Mouse (Mus musculus): ENCODE data around the gene Hsd17b6. TPM values are rescaled to one million over a fixed set of nuclear protein-coding genes. Genes with fewer than 3 reads are reported as not detected.
A peak's percentile ranks its signal among the peaks of the same experiment; 100 is the strongest.

Hsd17b6 gene
- polyA plus RNA-seq, 1 experiment = 1.4 TPM

- no peaks in the 10 kb centered on the region; the same call in 1 of the 2 replicates for H3K4me1 ChIP-seq (ENCODE audit: control insufficient read depth, insufficient read depth, low read length)
- TF ChIP-seq CTCF (IDR thresholded peaks at IDR 0.05; ENCODE audit: control insufficient read depth, insufficient read depth, low read length) (no peak), POLR2A (IDR thresholded peaks at IDR 0.05; ENCODE audit: borderline replicate concordance, control insufficient read depth, low read depth, low read length) (no peak)
- H3K27ac ChIP-seq (ENCODE audit: control insufficient read depth, insufficient read depth, low read depth, low read length, poor library complexity) = no peak overlapping the region
- 64% methylated on average over 4 of the region's 4 CpGs for WGBS
- no peak overlapping the region for H3K4me3 ChIP-seq (replicated peaks; ENCODE audit: control insufficient read depth, low read depth, low read length)
Observed at GRCm38 (mm10) chr10:127949596-127950130, 57.7 kb downstream of the Hsd17b6 start.

- Histone ChIP-seq H3K4me3 (replicated peaks; ENCODE audit: control insufficient read depth, low read depth, low read length) (no peak overlapping the region), H3K27ac (ENCODE audit: control insufficient read depth, insufficient read depth, low read depth, low read length, poor library complexity) (no peak overlapping the region), H3K4me1 (ENCODE audit: control insufficient read depth, insufficient read depth, low read length) (no peaks in the 10 kb centered on the region; the same call in 1 of the 2 replicates)
- TF ChIP-seq POLR2A (IDR thresholded peaks at IDR 0.05; ENCODE audit: borderline replicate concordance, control insufficient read depth, low read depth, low read length) (no peak), CTCF (IDR thresholded peaks at IDR 0.05; ENCODE audit: control insufficient read depth, insufficient read depth, low read length) (peak; percentile 40; the same call in 1 of the 2 replicates)
- WGBS = 18% methylated on average over 5 of the region's 5 CpGs
Observed at GRCm38 (mm10) chr10:127945432-127946064, 61.9 kb downstream of the Hsd17b6 start.

Other genes with a start within 250 kb of the Hsd17b6 start
- gene Rdh1, start 247.9 kb downstream of the Hsd17b6 start, polyA plus RNA-seq (2011; ENCODE audit: insufficient read depth, insufficient read length, low replicate concordance, missing spikeins) = not detected in 2 replicates
- gene Rdh16f1, start 247.8 kb downstream of the Hsd17b6 start, polyA plus RNA-seq (2011; ENCODE audit: insufficient read depth, insufficient read length, low replicate concordance, missing spikeins) = not detected in 2 replicates
- 0.55 TPM in 1 of 2 replicates, not detected in the other for gene Rdh9, start 231.2 kb downstream of the Hsd17b6 start, polyA plus RNA-seq (2011; ENCODE audit: insufficient read depth, insufficient read length, low replicate concordance, missing spikeins)
- 0.62 TPM in 1 of 2 replicates, not detected in the other for gene Rdh16, start 206.5 kb downstream of the Hsd17b6 start, polyA plus RNA-seq (2011; ENCODE audit: insufficient read depth, insufficient read length, low replicate concordance, missing spikeins)
- gene Rdh19, start 157.7 kb downstream of the Hsd17b6 start, polyA plus RNA-seq (2011; ENCODE audit: insufficient read depth, insufficient read length, low replicate concordance, missing spikeins) = not detected in 2 replicates
- gene Rdh16f2, start 141.1 kb downstream of the Hsd17b6 start, polyA plus RNA-seq (2011; ENCODE audit: insufficient read depth, insufficient read length, low replicate concordance, missing spikeins) = not detected in 2 replicates
- gene Rdh7, start 118.8 kb downstream of the Hsd17b6 start, polyA plus RNA-seq (2011; ENCODE audit: insufficient read depth, insufficient read length, low replicate concordance, missing spikeins) = 1.1 and 4.5 TPM in 2 replicates
- not detected in 2 replicates for gene Sdr9c7, start 109.1 kb downstream of the Hsd17b6 start, polyA plus RNA-seq (2011; ENCODE audit: insufficient read depth, insufficient read length, low replicate concordance, missing spikeins)
- gene Prim1, start 7.6 kb upstream of the Hsd17b6 start, polyA plus RNA-seq (2011; ENCODE audit: insufficient read depth, insufficient read length, low replicate concordance, missing spikeins) = 57.7 and 89.8 TPM in 2 replicates
- gene Naca, start 28.0 kb upstream of the Hsd17b6 start, polyA plus RNA-seq (2011; ENCODE audit: insufficient read depth, insufficient read length, low replicate concordance, missing spikeins) = 429 and 585 TPM in 2 replicates
- 102 and 168 TPM in 2 replicates for gene Ptges3, start 51.3 kb upstream of the Hsd17b6 start, polyA plus RNA-seq (2011; ENCODE audit: insufficient read depth, insufficient read length, low replicate concordance, missing spikeins)
- 369 and 567 TPM in 2 replicates for gene Atp5b, start 75.7 kb upstream of the Hsd17b6 start, polyA plus RNA-seq (2011; ENCODE audit: insufficient read depth, insufficient read length, low replicate concordance, missing spikeins)
- gene Baz2a, start 84.0 kb upstream of the Hsd17b6 start, polyA plus RNA-seq (2011; ENCODE audit: insufficient read depth, insufficient read length, low replicate concordance, missing spikeins) = 31.8 and 64.0 TPM in 2 replicates
- gene Rbms2, start 172.7 kb upstream of the Hsd17b6 start, polyA plus RNA-seq (2011; ENCODE audit: insufficient read depth, insufficient read length, low replicate concordance, missing spikeins) = 5.9 and 16.2 TPM in 2 replicates
- gene Gls2, start 186.8 kb upstream of the Hsd17b6 start, polyA plus RNA-seq (2011; ENCODE audit: insufficient read depth, insufficient read length, low replicate concordance, missing spikeins) = 1.3 and 3.2 TPM in 2 replicates
- gene Spryd4, start 204.2 kb upstream of the Hsd17b6 start, polyA plus RNA-seq (2011; ENCODE audit: insufficient read depth, insufficient read length, low replicate concordance, missing spikeins) = 5.1 and 5.3 TPM in 2 replicates
- not detected in 2 replicates for gene Mip, start 218.2 kb upstream of the Hsd17b6 start, polyA plus RNA-seq (2011; ENCODE audit: insufficient read depth, insufficient read length, low replicate concordance, missing spikeins)
- gene Timeless, start 224.5 kb upstream of the Hsd17b6 start, polyA plus RNA-seq (2011; ENCODE audit: insufficient read depth, insufficient read length, low replicate concordance, missing spikeins) = 45.9 and 61.1 TPM in 2 replicates
- 3.2 and 4.4 TPM in 2 replicates for gene Apon, start 246.5 kb upstream of the Hsd17b6 start, polyA plus RNA-seq (2011; ENCODE audit: insufficient read depth, insufficient read length, low replicate concordance, missing spikeins)

Measured in bone marrow, adult 2 months (tissue).